Mouse (Mus musculus) MEL (cell line): ENCODE results near the gene Acsm1. TPM values are rescaled to one million over a fixed set of nuclear protein-coding genes. Genes with fewer than 3 reads are reported as not detected.
"Not testable (repeated sequence)": the region's sequence is repeated elsewhere in the genome, so short reads cannot be mapped to it uniquely, and the experiment has no call there.

Experiments used
- DNase-seq: peaks from one replicate; pipeline ENCODE4 v3.0.0; 2011; ENCODE audit warnings: low read depth, low spot score
- H3K27ac ChIP-seq: 2 replicates; pipeline ENCODE4 v1.5.1; 2012; ENCODE audit warnings: low read depth, mild to moderate bottlenecking, control low read depth, low read length, moderate library complexity; ENCODE audit not compliant: control insufficient read depth
- H3K27me3 ChIP-seq, 2 experiments: fragments of 150-350 bp in 1 of 2; sonication (generic) in 1 of 2; 2 replicates each; pipeline ENCODE4 v1.6.1; 2012; ENCODE audit warnings: low read length in 2 of 2, mild to moderate bottlenecking in 2 of 2, improper control_type of control experiment in 1 of 2, moderate library complexity in 1 of 2; ENCODE audit not compliant: insufficient read depth in 2 of 2, control insufficient read depth in 1 of 2
- H3K36me3 ChIP-seq, 2 experiments: 2 replicates each; pipeline ENCODE4 v1.6.1; 2012 to 2014; ENCODE audit warnings: low read length in 2 of 2, improper control_type of control experiment in 1 of 2, inconsistent platforms in 1 of 2, mild to moderate bottlenecking in 1 of 2; ENCODE audit not compliant: insufficient read depth in 2 of 2, control insufficient read depth in 1 of 2
- H3K4me1 ChIP-seq, 2 experiments: fragments of 150-350 bp in 1 of 2; sonication (generic) in 1 of 2; 2 replicates each; pipeline ENCODE4 v1.6.1; 2012; ENCODE audit warnings: low read length in 2 of 2, improper control_type of control experiment in 1 of 2, mild to moderate bottlenecking in 1 of 2; ENCODE audit not compliant: insufficient read depth in 2 of 2, control insufficient read depth in 1 of 2
- H3K4me3 ChIP-seq, 2 experiments: fragments of 150-350 bp in 1 of 2; sonication (generic) in 1 of 2; 2 replicates each; pipeline ENCODE4 v1.5.1; 2012; ENCODE audit warnings: low read depth in 2 of 2, low read length in 2 of 2, mild to moderate bottlenecking in 2 of 2, moderate library complexity in 2 of 2, control low read depth in 1 of 2, improper control_type of control experiment in 1 of 2; ENCODE audit not compliant: control insufficient read depth in 1 of 2, insufficient read depth in 1 of 2
- H3K79me2 ChIP-seq: 2 replicates; pipeline ENCODE4 v1.6.1; 2012; ENCODE audit warnings: mild to moderate bottlenecking, low read length, moderate library complexity; ENCODE audit not compliant: control insufficient read depth, poor library complexity, insufficient read depth
- H3K9ac ChIP-seq: 2 replicates; pipeline ENCODE4 v1.6.1; 2012; ENCODE audit warnings: low read depth, mild to moderate bottlenecking, control low read depth, low read length, moderate library complexity; ENCODE audit not compliant: control insufficient read depth, poor library complexity, severe bottlenecking
- H3K9me3 ChIP-seq: fragments of 150-350 bp; sonication (generic); replicated peaks from 2 replicates; pipeline ENCODE4 v1.6.1; 2012; ENCODE audit warnings: mild to moderate bottlenecking, low read length, improper control_type of control experiment, moderate library complexity; ENCODE audit not compliant: insufficient read depth
- CHD2 ChIP-seq: IDR thresholded peaks from 2 replicates; pipeline ENCODE4 v1.6.1; 2011; ENCODE audit warnings: low read length, improper control_type of control experiment
- CTCF ChIP-seq, 3 experiments: IDR thresholded peaks in 2 of 3; conservative IDR thresholded peaks in 1 of 3; 2 replicates each; pipeline ENCODE4 v1.5.1; 2011 to 2012; ENCODE audit warnings: low read length in 3 of 3, low read depth in 2 of 3, mild to moderate bottlenecking in 2 of 3, improper control_type of control experiment in 1 of 3, inconsistent platforms in 1 of 3, mixed read lengths in 1 of 3, moderate library complexity in 1 of 3; ENCODE audit not compliant: control insufficient read depth in 1 of 3, insufficient read depth in 1 of 3, poor library complexity in 1 of 3, severe bottlenecking in 1 of 3
- ELF1 ChIP-seq: IDR thresholded peaks from 2 replicates; pipeline ENCODE4 v1.6.1; 2014; ENCODE audit warnings: low read depth, mild to moderate bottlenecking, inconsistent platforms, low read length, improper control_type of control experiment, moderate library complexity
- GATA1 ChIP-seq: IDR thresholded peaks from 2 replicates; pipeline ENCODE4 v1.6.1; 2011; ENCODE audit warnings: low read depth, low read length, improper control_type of control experiment
- HCFC1 ChIP-seq: IDR thresholded peaks from 2 replicates; pipeline ENCODE4 v1.6.1; 2012; ENCODE audit warnings: low read depth, mild to moderate bottlenecking, inconsistent platforms, low read length, improper control_type of control experiment, moderate library complexity
- JUND ChIP-seq: IDR thresholded peaks from 2 replicates; pipeline ENCODE4 v1.6.1; 2011; ENCODE audit warnings: low read depth, mild to moderate bottlenecking, improper control_type of control experiment, low read length
- KAT2A ChIP-seq: conservative IDR thresholded peaks from 2 replicates; pipeline ENCODE4 v1.6.1; 2012; ENCODE audit warnings: low read depth, low read length, improper control_type of control experiment, inconsistent platforms
- MAFK ChIP-seq: IDR thresholded peaks from 2 replicates; pipeline ENCODE4 v1.6.1; 2011; ENCODE audit warnings: low read depth, mild to moderate bottlenecking, low read length, improper control_type of control experiment, borderline replicate concordance
- MAZ ChIP-seq: IDR thresholded peaks from 2 replicates; pipeline ENCODE4 v1.6.1; 2012; ENCODE audit warnings: low read depth, mild to moderate bottlenecking, inconsistent platforms, low read length, improper control_type of control experiment
- MXI1 ChIP-seq: IDR thresholded peaks from 2 replicates; pipeline ENCODE4 v1.6.1; 2011; ENCODE audit warnings: mild to moderate bottlenecking, low read depth, low read length, improper control_type of control experiment
- MYB ChIP-seq: IDR thresholded peaks from 2 replicates; pipeline ENCODE4 v1.6.1; 2011; ENCODE audit warnings: mild to moderate bottlenecking, low read depth, low read length, improper control_type of control experiment
- NELFE ChIP-seq: IDR thresholded peaks from 2 replicates; pipeline ENCODE4 v1.6.1; 2011; ENCODE audit warnings: low read depth, low read length, improper control_type of control experiment
- NRF1 ChIP-seq: IDR thresholded peaks from 2 replicates; pipeline ENCODE4 v1.6.1; 2014; ENCODE audit warnings: low read depth, mild to moderate bottlenecking, inconsistent platforms, low read length, improper control_type of control experiment, moderate library complexity; ENCODE audit not compliant: poor library complexity, insufficient read depth, severe bottlenecking
- POLR2A ChIP-seq, 2 experiments: IDR thresholded peaks; 2 replicates each; pipeline ENCODE4 v1.6.1; 2011 to 2012; ENCODE audit warnings: low read length in 2 of 2, mild to moderate bottlenecking in 2 of 2, control low read depth in 1 of 2, improper control_type of control experiment in 1 of 2, low read depth in 1 of 2, moderate library complexity in 1 of 2; ENCODE audit not compliant: control insufficient read depth in 1 of 2, insufficient read depth in 1 of 2, poor library complexity in 1 of 2
- POLR2AphosphoS5 ChIP-seq: IDR thresholded peaks from 2 replicates; pipeline ENCODE4 v1.6.1; 2012; ENCODE audit warnings: low read depth, borderline replicate concordance, mild to moderate bottlenecking, inconsistent platforms, low read length, moderate library complexity, mixed read lengths
- RAD21 ChIP-seq: IDR thresholded peaks from 2 replicates; pipeline ENCODE4 v1.6.1; 2011; ENCODE audit warnings: mild to moderate bottlenecking, low read depth, low read length, improper control_type of control experiment
- SMC3 ChIP-seq: IDR thresholded peaks from 2 replicates; pipeline ENCODE4 v1.6.1; 2011; ENCODE audit warnings: low read depth, low read length, improper control_type of control experiment
- TAL1 ChIP-seq: IDR thresholded peaks from 2 replicates; pipeline ENCODE4 v1.6.1; 2012; ENCODE audit warnings: mild to moderate bottlenecking, inconsistent platforms, low read length, moderate library complexity, mixed read lengths
- TBP ChIP-seq: IDR thresholded peaks from 2 replicates; pipeline ENCODE4 v1.8.0; 2011; ENCODE audit warnings: low read depth, low read length, improper control_type of control experiment
- USF1 ChIP-seq: IDR thresholded peaks from 2 replicates; pipeline ENCODE4 v1.6.1; 2014; ENCODE audit warnings: low read depth, mild to moderate bottlenecking, inconsistent platforms, low read length, improper control_type of control experiment, moderate library complexity
- USF2 ChIP-seq, 2 experiments: IDR thresholded peaks; 2 replicates each; pipeline ENCODE4 v1.6.1; 2011 to 2012; ENCODE audit warnings: improper control_type of control experiment in 2 of 2, low read length in 2 of 2, borderline replicate concordance in 1 of 2, inconsistent platforms in 1 of 2, low read depth in 1 of 2, mild to moderate bottlenecking in 1 of 2; ENCODE audit not compliant: insufficient read depth in 1 of 2
- ZC3H11A ChIP-seq: IDR thresholded peaks from 2 replicates; pipeline ENCODE4 v1.6.1; 2012; ENCODE audit warnings: low read depth, mild to moderate bottlenecking, inconsistent platforms, low read length, improper control_type of control experiment
- ZKSCAN1 ChIP-seq: IDR thresholded peaks from 2 replicates; pipeline ENCODE4 v1.6.1; 2012; ENCODE audit warnings: low read depth, mild to moderate bottlenecking, inconsistent platforms, low read length, improper control_type of control experiment, moderate library complexity
- ZMIZ1 ChIP-seq: IDR thresholded peaks from 2 replicates; pipeline ENCODE4 v1.6.1; 2012; ENCODE audit warnings: low read depth, mild to moderate bottlenecking, inconsistent platforms, low read length, improper control_type of control experiment, moderate library complexity
- ZNF384 ChIP-seq: IDR thresholded peaks from 2 replicates; pipeline ENCODE4 v1.6.1; 2012; ENCODE audit warnings: low read depth, mild to moderate bottlenecking, inconsistent platforms, low read length, improper control_type of control experiment
- polyA plus RNA-seq, 2 experiments: library from polyadenylated mRNA; stranded (reverse) in 1 of 2; unstranded in 1 of 2; fragments of >175 nt in 1 of 2; fragments of >200 nt in 1 of 2; gene quantifications; 2 replicates each; pipeline versions ENCODE4 v1.2.1 to v1.2.4; 2012; ENCODE audit warnings: low replicate concordance in 2 of 2, low read depth in 1 of 2; ENCODE audit not compliant: insufficient read length in 2 of 2, insufficient read depth in 1 of 2, missing spikeins in 1 of 2
- total RNA-seq: library from RNA; depleted of rRNA; stranded (reverse); fragments of 300-350 nt; gene quantifications from 2 replicates; pipeline ENCODE4 v1.2.3, GENCODE M21; 2012

Gene Acsm1
- total and polyA plus RNA-seq, 3 experiments, result not detected

DNA sequence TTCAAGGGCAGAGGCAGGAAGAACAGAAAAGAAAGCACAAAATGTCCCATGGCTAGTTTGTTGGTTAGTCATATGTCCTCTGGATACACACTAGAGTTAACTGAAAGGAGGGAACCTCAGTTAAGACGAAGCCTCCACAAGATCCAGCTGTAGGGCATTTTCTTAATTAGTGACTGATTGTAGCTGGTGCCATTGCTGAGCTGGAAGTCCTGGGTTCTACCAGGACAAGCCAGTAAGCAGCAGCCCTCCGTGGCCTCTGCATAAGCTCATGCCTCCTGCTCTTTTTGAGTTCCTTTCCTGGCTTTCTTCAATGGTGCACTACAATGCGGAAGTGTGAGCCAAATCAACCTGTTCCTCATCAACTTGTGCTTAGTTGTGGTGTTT, 46.4 kb upstream of the Acsm1 start:
- no peak overlapping the region for H3K4me3 ChIP-seq
- H3K9me3 ChIP-seq, result no peaks in the 10 kb centered on the region
- TF ChIP-seq CTCF (IDR thresholded peaks at IDR 0.05 in 2 of 3, conservative IDR thresholded peaks at IDR 0.05 in 1 of 3; ENCODE audit: control insufficient read depth in 1 of 3, insufficient read depth in 1 of 3, low read depth in 2 of 3, low read length in 3 of 3, poor library complexity in 1 of 3, severe bottlenecking in 1 of 3) (no peak), MAFK (no peak), POLR2A (IDR thresholded peaks at IDR 0.05; ENCODE audit: control insufficient read depth in 1 of 2, insufficient read depth in 1 of 2, low read depth in 1 of 2, low read length in 2 of 2, poor library complexity in 1 of 2) (no peak), MYB (no peak), ZC3H11A (no peak), ELF1 (no peak), ZKSCAN1 (no peak), USF1 (no peak), CHD2 (no peak), ZMIZ1 (no peak), NELFE (no peak), TBP (no peak), RAD21 (no peak), KAT2A (no peak), SMC3 (no peak), MXI1 (no peak), HCFC1 (no peak), ZNF384 (no peak)
- H3K4me1 ChIP-seq, result no peaks in the 10 kb centered on the region
- H3K27ac ChIP-seq, result no peak overlapping the region
- DNase-seq, result no peak
- H3K27me3 ChIP-seq, result no peaks in the 10 kb centered on the region; a peak in 1 of 4 replicates
- H3K36me3 ChIP-seq, result no peaks in the 10 kb centered on the region
- H3K79me2 ChIP-seq, result no peaks in the 10 kb centered on the region
- no peak overlapping the region for H3K9ac ChIP-seq

DNA sequence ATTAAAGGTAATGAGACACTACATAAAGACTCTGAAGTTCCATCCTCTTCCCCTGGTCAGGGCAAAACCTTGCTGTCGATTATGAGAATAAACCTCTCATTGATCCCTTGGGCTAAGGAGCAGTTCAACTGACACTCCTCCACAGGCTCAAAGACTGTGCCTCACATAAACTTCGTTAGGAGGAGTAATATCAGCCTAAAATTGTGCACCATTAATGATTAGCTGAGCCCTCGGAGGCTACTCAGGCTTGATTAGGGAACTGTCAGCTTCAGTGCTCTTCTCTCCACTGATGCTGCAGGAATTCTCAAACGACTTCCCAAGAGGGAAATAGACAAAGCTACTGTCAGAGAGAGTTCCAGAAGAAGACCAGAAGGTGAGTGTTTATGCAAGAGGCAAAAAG, 45.4 kb upstream of the Acsm1 start:
- Histone ChIP-seq H3K79me2 (no peaks in the 10 kb centered on the region), H3K36me3 (no peaks in the 10 kb centered on the region), H3K9ac (no peak overlapping the region), H3K4me1 (no peaks in the 10 kb centered on the region), H3K27ac (no peak overlapping the region), H3K27me3 (no peaks in the 10 kb centered on the region; a peak in 1 of 4 replicates), H3K4me3 (no peak overlapping the region), H3K9me3 (no peaks in the 10 kb centered on the region)
- no peak for DNase-seq
- TF ChIP-seq TAL1, result no peak
- TF ChIP-seq NRF1, result no peak
- TF ChIP-seq JUND, result no peak
- no peak for TF ChIP-seq POLR2AphosphoS5
- TF ChIP-seq ZNF384, result no peak
- no peak for TF ChIP-seq MXI1
- no peak for TF ChIP-seq TBP
- no peak for TF ChIP-seq MYB
- no peak for TF ChIP-seq NELFE
- no peak for TF ChIP-seq POLR2A (IDR thresholded peaks at IDR 0.05; ENCODE audit: control insufficient read depth in 1 of 2, insufficient read depth in 1 of 2, low read depth in 1 of 2, low read length in 2 of 2, poor library complexity in 1 of 2)
- TF ChIP-seq MAZ, result no peak
- no peak for TF ChIP-seq ZC3H11A
- TF ChIP-seq SMC3, result no peak
- no peak for TF ChIP-seq USF2 (IDR thresholded peaks at IDR 0.05; ENCODE audit: borderline replicate concordance in 1 of 2, insufficient read depth in 1 of 2, low read depth in 1 of 2, low read length in 2 of 2)
- TF ChIP-seq GATA1, result no peak

DNA sequence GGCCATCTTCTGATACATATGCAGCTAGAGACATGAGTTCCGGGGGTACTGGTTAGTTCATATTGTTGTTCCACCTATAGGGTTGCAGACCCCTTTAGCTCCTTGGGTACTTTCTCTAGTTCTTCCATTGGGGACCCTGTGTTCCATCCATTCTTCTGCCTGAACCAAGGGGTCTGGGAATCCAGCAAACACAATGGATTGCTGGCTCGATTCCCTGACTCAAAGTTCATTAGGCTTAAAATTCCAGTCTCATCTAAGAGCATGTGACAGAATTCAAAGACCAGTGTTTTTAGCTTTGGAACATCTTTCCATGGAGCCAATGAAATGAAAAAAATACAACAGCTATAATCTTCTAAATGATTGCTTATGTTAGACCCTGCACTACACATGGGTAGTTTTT, 44.4 kb upstream of the Acsm1 start:
- H3K36me3 ChIP-seq, H3K4me3 ChIP-seq, H3K4me1 ChIP-seq, H3K9me3 ChIP-seq, H3K79me2 ChIP-seq, DNase-seq, H3K27me3 ChIP-seq, H3K27ac ChIP-seq, H3K9ac ChIP-seq: not testable (repeated sequence)
